Mouse (Mus musculus) cerebellum, adult 2 months (tissue): ENCODE measurements around the gene Ccnyl1.

Source experiments
- CTCF ChIP-seq: fragments of 200-500 bp; IDR thresholded peaks from 2 replicates; pipeline ENCODE4 v1.5.1; 2011; ENCODE audit warnings: low read depth, mild to moderate bottlenecking, control low read depth, low read length, moderate library complexity, borderline replicate concordance; ENCODE audit not compliant: insufficient read depth
- POLR2A ChIP-seq: fragments of 200-500 bp; IDR thresholded peaks from 2 replicates; pipeline ENCODE4 v1.6.1; 2011; ENCODE audit warnings: low read length, control low read depth, borderline replicate concordance; ENCODE audit not compliant: insufficient read depth

- no peak for TF ChIP-seq POLR2A
- no peak for TF ChIP-seq CTCF
These were observed 66.4 kb downstream of the Ccnyl1 start for GRCm38 (mm10) chr1:64756640-64757030.
